Mouse (Mus musculus) lung, postnatal 4 days (tissue): ENCODE data around the gene Efnb2.

Experiments used
- DNase-seq, 2 experiments: peaks; one replicate each; pipeline ENCODE4 v3.0.0; 2021

Gene Efnb2

DNA sequence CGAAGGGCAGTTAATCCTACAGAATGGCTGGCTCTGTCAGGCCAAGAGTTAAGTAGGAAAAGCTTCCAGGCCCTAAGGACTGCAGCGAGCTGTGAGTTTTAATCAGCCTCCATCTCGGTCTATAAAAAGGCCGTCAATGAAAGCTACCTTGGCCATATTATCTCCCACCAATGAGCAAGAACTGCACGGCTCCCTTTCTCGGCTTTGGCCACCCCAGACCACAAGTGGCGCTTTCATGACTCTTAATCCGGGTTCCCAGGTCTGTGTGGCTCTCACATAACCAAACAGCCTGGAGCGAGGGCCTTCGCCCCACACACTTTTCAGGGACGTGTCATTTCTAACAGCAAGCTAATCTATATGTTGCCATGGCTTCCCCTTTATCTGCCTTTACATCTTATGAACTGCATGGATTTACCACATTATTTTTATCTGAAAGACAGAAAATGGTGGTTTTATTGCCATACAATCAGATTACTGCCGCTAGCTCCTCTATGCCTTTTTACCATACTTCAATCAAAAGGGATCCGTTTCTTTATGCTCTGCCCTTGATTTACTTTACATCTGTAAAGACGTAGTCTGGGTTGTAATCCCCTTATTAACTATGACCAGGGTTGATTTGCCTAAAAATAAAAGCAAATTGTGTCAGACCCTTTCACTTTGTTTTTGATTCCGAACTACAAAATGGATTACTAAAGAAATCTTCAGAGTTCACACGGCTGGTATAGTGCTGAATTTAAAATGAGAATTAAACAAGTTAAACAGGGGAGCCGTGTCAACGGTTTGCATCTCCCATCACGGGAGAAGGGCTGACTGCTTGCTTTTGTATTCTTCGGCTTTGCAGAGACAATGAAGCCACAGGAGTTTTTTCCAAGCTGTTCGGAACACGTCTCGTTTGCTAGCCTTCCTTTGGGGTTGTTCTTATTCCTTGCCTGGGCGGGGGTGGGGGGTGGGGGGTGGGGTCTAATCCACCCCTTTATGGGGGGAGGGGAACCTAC is 5.4 kb downstream of the Efnb2 start:
- no peak for DNase-seq

DNA sequence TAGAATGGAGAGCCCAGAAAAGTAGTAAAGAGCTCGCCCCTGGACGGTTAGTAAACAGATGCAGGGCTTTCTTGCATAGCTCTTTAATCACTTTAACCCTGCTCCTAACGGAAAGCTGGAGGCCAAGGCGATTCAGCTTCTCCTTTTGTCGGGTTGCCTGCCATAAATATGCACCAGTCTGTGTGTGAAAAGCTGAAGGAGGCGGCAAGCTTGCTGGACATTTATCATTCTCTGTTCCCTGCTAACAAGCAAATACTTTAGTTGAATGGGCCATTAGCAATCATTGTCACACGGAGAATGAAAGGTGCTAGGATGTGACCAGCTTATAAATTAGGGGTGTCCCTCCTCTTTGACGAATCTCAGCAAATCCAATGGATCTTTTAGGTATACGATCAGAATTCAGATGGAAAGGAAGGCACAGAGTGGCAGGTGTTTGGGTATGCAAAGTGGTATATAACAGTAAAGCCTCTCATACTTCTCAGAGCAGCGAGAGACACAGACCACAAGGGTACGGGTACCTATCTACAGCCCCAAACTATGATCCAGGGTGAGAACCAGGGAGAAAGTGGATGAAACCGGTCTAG is 7.0 kb downstream of the Efnb2 start:
- no peak for DNase-seq

DNA sequence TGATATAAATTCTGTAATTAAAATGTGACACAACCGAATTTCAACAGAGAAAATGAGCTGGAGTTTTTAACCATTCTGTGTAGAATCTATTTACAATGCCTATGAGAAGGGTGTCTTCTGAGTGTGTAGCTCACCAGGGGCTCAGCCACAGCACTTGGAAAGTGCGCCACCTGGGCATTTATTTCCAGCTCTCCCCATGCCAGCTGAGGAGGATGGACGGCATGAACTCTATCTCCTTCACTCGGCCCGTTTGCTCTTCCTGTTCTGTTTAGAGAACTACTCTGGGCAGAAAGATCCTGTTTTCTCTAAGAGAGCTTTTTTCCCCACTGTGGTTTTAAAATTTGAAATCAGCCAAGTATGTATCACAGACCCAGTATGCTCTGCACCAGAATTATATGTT is 7.7 kb downstream of the Efnb2 start:
- no peak for DNase-seq

DNA sequence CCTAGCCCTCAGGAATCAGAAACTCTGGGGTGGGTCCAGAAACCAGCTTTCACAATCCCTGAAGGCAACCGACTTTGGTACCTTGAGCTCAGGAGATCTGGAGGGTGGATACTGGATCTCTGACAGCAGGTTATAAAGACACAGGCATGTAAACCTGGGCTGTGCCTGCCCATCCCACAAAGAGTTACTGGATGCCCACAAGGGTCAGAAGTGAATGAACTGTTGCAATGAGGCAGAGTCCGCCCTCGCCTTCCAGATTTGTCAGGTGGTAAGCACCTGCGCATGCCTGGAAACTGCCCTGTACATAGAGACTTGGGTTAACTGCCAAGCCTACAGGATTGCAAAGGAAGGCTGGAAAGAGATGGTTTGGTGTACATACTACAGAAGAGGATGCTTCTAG is 8.7 kb downstream of the Efnb2 start:
- DNase-seq = no peak

- DNase-seq = peak; percentile 45 to 65
Measured at GRCm38 (mm10) chr8:8649944-8650343, 11.1 kb downstream of the Efnb2 start.

DNA sequence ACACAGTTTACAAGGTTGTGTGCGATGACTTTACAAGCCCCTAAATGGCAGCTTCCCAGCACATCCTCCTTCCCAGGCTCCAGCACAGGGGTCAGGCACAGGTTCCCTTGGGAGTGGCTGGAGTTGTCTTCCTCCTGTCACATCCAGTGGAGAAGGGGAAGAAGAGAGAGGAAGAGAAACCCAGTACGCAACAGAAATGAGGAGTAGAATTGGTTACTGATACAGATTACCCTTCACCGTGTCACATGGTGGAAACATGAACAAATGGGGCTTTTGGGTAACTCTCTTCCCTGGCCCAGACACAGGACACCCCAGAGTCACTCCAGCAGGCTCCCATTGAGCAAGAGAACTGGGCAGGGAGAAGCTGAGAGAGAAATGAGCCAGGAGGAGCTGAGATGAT is 11.5 kb downstream of the Efnb2 start:
- DNase-seq = peak in 1 of 2 experiments; percentile 40

GRCm38 (mm10) chr8:8648686-8649085 is 12.4 kb downstream of the Efnb2 start:
- no peak for DNase-seq

DNA sequence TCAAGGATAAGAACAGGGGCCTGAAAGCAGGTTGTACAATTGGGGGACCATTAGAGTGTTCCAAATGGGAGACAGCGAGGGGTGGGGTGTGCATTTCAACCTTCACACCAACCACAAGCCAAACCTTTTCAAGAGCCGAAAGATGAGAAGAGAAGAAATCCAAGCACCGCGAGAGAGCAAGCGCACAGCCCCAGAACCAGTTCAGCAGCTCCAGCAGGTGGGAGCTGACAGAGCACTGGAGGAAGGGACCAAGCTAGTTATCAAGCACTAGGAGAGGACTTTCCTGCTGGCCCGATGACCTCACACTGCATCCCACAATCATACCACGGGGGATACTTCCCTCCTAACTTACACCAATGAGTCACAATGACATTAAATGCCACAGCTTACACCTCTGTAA is 13.2 kb downstream of the Efnb2 start:
- DNase-seq = no peak

- no peak for DNase-seq
Measured at GRCm38 (mm10) chr8:8647319-8647718, 13.7 kb downstream of the Efnb2 start.

GRCm38 (mm10) chr8:8644160-8644915 is 16.7 kb downstream of the Efnb2 start:
- DNase-seq = no peak

DNA sequence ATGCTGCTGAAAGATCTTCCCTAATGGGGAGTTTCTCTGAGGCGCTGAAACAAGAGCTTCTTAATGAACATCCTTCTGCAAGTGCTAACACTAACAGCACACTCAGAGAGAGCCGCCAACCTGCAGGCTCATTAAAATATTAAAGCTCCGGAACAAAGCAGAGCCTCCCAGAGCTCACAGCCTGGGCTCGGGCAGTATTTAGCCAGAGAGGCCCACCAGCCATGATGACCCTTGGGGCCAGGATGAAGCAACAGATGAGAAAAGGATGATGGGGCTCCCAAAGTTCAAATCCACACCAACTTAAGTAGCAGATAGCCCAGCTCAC is 20.8 kb downstream of the Efnb2 start:
- DNase-seq = no peak

- DNase-seq = no peak
Measured at GRCm38 (mm10) chr8:8639569-8640263, 21.3 kb downstream of the Efnb2 start.

DNA sequence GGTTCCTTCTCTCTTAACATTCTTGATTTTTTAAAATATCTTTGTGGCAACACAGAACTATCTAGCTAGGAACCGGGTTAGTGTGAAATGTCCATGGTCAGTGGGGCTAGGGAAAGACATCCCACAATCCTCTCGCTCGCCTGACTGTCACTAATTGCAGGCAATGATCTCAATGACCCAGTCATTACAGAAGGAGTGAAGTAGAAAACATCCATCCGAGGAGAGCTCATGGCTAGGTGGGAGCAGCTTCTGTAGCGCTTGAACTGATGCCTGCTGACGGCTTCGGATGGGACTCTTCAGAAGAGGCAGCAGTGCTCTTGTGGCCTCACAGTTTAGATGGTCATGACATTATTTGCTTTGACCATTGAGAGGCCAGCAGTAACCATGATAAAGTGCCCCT is 29.6 kb downstream of the Efnb2 start:
- no peak for DNase-seq

DNA sequence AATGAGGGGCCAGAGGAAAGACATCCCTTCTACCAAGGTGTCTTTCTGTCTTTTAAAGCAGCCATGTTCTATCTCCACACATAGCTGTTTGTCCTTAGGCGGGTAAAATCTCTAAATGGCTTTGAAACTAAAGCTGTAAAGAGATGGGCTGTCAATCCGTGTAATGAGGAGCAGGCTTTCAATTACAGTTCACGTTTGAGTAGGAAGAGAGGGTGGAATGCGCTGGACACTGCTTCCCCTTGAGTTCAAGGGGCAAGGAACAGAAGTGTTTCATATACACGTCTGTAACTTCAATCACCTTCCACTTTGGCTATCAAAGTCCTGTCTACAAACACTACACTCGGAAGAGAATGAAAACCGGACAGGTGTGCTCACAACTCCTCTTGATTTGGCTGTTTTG is 37.0 kb downstream of the Efnb2 start:
- no peak for DNase-seq

GRCm38 (mm10) chr8:8623486-8623885 is 37.6 kb downstream of the Efnb2 start:
- peak; percentile 43 to 47 for DNase-seq

- DNase-seq = no peak
Measured at GRCm38 (mm10) chr8:8622476-8622875, 38.6 kb downstream of the Efnb2 start.

DNA sequence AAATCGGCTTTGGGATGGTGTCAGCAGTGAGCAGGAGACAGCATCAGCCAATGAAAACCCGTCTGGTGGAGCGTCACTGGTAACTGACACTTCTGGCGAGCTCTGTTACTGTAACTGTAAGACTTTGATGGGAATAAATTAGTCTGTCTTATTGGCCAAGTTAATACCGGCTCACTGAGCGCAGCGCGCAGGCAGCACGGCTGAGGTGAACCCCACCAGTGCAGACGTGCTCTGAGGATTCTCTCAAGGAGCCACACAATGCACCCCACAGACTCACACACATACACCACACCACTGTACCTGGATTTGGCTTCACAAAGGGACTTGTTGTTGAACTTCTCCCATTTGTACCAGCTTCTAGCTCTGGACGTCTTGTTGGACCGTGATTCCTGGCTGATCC is 39.0 kb downstream of the Efnb2 start:
- no peak for DNase-seq

- DNase-seq = no peak
Measured at GRCm38 (mm10) chr8:8621236-8621917, 39.7 kb downstream of the Efnb2 start.

- DNase-seq = no peak
Measured at GRCm38 (mm10) chr8:8620536-8620935, 40.5 kb downstream of the Efnb2 start.

GRCm38 (mm10) chr8:8619221-8620194 is 41.5 kb downstream of the Efnb2 start:
- DNase-seq = no peak

GRCm38 (mm10) chr8:8613844-8614243 is 47.2 kb downstream of the Efnb2 start:
- DNase-seq = no peak
